Mouse (Mus musculus) embryonic facial prominence, embryonic 15.5 days (tissue): Measurements from ENCODE around the gene Gm9049. TPM values are rescaled to one million over a fixed set of nuclear protein-coding genes. Genes with fewer than 3 reads are reported as not detected.
"Not testable (repeated sequence)": the region's sequence is repeated elsewhere in the genome, so short reads cannot be mapped to it uniquely, and the experiment has no call there.

Experiments
- ATAC-seq: fragments of 200-750 bp; cut with Nextera tagmentation; 2 replicates; pipeline ENCODE4 v1.8.0; 2017; ENCODE audit warnings: low read depth, moderate TSS enrichment; ENCODE audit not compliant: insufficient number of reproducible peaks, low FRiP score, low TSS enrichment
- H3K27ac ChIP-seq: fragments of 300-500 bp; sonication (generic); replicated peaks from 2 replicates; pipeline ENCODE4 v1.5.1; 2015; ENCODE audit warnings: mild to moderate bottlenecking, inconsistent platforms
- H3K27me3 ChIP-seq: fragments of 300-500 bp; sonication (generic); 2 replicates; pipeline ENCODE4 v1.6.1; 2015; ENCODE audit warnings: inconsistent platforms
- H3K36me3 ChIP-seq: fragments of 300-500 bp; sonication (generic); 2 replicates; pipeline ENCODE4 v1.6.1; 2015; ENCODE audit warnings: mild to moderate bottlenecking, inconsistent platforms
- H3K4me1 ChIP-seq: fragments of 300-500 bp; sonication (generic); 2 replicates; pipeline ENCODE4 v1.6.1; 2015; ENCODE audit warnings: inconsistent platforms
- H3K4me2 ChIP-seq: fragments of 300-500 bp; sonication (generic); replicated peaks from 2 replicates; pipeline ENCODE4 v1.6.1; 2015; ENCODE audit warnings: mild to moderate bottlenecking, inconsistent platforms
- H3K4me3 ChIP-seq: fragments of 300-500 bp; sonication (generic); replicated peaks from 2 replicates; pipeline ENCODE4 v1.5.1; 2015; ENCODE audit warnings: mild to moderate bottlenecking, inconsistent platforms
- H3K9ac ChIP-seq: fragments of 300-500 bp; sonication (generic); 2 replicates; pipeline ENCODE4 v1.6.1; 2015; ENCODE audit warnings: inconsistent platforms
- H3K9me3 ChIP-seq: fragments of 300-500 bp; sonication (generic); replicated peaks from 2 replicates; pipeline ENCODE4 v1.6.1; 2016; ENCODE audit warnings: inconsistent platforms
- WGBS: fragments of 180-500 bp; shearing (Covaris S2); methylation state at CpG from one replicate; pipeline ENCODE4 v1.1.7; 2015; 5-methylcytosine and 5-hydroxymethylcytosine counted together
- polyA plus RNA-seq: library from polyadenylated mRNA; unstranded; fragments of >200 nt; fragmentation: Nextera tagmentation; extraction: Ambion mirVana; gene quantifications from 2 replicates; pipeline ENCODE4 v1.2.1, GENCODE M21; 2015

Gm9049 gene
- polyA plus RNA-seq, result 0.18 TPM in 1 of 2 replicates, not detected in the other

DNA sequence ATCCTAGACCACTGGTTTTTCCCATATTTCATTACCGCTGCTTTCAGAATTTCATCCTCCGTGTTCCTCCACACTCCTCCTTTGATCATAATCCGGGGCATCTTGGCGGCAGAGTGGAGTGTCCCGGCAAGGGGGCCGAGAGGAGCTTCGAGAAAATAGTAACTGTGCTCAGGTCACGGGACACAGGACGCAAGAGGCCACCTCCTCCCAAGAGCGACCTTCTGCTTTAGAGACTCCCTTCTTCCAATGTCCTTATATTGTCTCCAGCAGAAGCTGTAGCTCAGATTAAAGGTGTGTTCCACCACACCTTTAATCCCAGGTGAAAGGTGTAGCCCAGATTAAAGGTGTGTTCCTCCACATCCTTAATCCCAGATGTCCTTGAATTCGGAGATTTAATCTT is at the start of gene Gm9049:
Gene Gm9049, minus strand, starts transcription at position 101 of the 400 bp plus-strand sequence.
- H3K9ac ChIP-seq, H3K27me3 ChIP-seq, H3K4me2 ChIP-seq, H3K9me3 ChIP-seq, H3K36me3 ChIP-seq, H3K4me1 ChIP-seq, H3K27ac ChIP-seq, H3K4me3 ChIP-seq, ATAC-seq: not testable (repeated sequence)
- WGBS, result 91% methylated on average over 1 of the region's 11 CpGs

DNA sequence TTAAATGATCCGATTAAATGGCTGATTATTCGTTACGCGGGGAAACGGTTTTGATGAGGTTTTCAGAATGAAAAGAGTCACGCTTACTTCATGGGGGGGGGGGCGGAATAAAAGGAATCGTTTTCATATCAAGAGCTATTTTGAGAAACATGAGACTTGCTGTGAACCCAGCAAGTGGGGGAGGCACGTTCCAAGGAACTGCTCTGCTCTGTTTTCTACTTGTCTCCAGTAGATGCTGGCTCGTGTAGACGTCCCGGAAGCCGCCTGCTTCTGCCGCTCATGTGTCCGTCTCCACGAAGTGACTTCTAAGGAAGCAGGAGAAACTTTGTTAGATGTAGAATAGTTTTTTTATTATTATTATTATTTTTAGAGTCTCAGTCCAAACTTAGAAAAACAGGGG is 46.0 kb upstream of the Gm9049 start:
- Histone ChIP-seq H3K27ac (no peak overlapping the region), H3K9ac (no peak overlapping the region), H3K4me2 (no peak overlapping the region), H3K9me3 (no peaks in the 10 kb centered on the region), H3K4me3 (no peak overlapping the region), H3K36me3 (no peaks in the 10 kb centered on the region), H3K4me1 (no peaks in the 10 kb centered on the region), H3K27me3 (no peaks in the 10 kb centered on the region)
- WGBS, result 68% methylated on average over 16 of the region's 16 CpGs
- ATAC-seq, result no peak

DNA sequence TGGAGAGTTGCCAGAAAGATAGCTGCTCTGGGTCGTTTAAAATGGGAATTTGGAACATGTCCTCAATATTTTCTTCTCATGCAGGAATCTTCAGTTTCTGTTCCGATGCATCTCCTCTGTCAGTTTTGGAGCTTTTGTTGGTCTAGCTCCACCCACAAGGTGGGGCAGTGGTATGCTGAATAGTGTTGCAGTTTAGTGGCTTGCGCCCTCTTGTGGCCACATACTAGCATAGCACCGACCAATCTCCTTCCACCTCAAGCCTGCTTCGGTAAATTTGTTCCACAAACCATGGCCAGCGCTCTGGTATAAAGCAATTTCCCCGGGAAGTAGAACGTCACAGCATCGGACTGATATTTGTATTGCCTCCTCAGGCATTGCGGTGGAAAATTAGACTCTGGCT is 16.5 kb upstream of the Gm9049 start:
- Histone ChIP-seq H3K4me2 (peak overlapping the region; percentile 44), H3K36me3 (no peaks in the 10 kb centered on the region), H3K27ac (no peak overlapping the region), H3K9ac (no peak overlapping the region), H3K9me3 (no peaks in the 10 kb centered on the region), H3K4me1 (0 out of 2 replicates have a peak, but pooled peaks cover 3% of the 10 kb centered on the region), H3K4me3 (peak overlapping the region; percentile 22), H3K27me3 (0 out of 2 replicates have a peak, but pooled peaks cover 3% of the 10 kb centered on the region)
- ATAC-seq, result peak; percentile 76
- 2% methylated on average over 10 of the region's 10 CpGs for WGBS

DNA sequence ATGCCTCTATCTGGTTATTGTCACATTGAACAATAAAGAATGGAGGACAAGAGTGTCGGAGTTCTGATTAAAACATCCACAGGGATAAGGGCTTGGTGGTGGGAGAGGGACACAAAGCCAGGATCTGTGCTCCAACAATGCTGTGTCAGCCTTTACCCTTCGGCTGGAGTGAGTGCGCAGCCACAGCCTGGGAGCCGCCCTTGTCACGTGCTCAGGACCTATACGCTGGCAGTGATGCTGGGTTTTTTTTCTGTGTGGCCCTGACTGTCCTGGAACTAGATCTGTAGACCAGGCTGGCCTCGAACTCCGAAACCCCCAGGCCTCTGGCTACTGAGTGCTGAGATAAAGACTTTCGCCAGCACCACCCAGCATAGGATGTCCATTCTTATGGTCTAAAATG is 15.6 kb upstream of the Gm9049 start:
- ATAC-seq, result no peak
- 86% methylated on average over 9 of the region's 9 CpGs for WGBS

DNA sequence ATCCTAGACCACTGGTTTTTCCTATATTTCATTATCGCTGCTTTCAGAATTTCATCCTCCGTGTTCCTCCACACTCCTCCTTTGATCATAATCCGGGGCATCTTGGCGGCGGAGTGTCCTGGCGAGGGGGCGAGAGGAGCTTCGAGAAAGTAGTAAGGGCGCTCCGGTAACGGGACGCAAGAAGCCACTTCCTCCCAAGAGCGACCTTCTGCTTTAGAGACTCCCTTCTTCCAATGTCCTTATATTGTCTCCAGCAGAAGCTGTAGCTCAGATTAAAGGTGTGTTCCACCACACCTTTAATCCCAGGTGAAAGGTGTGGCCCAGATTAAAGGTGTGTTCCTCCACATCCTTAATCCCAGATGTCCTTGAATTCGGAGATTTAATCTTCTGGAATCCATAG is 5.3 kb downstream of the Gm9049 start, which contains the start of gene Gm9048:
Gene Gm9048, minus strand, starts transcription at position 101 of the 400 bp plus-strand sequence.
- not testable (repeated sequence) for H3K4me3 ChIP-seq, H3K27me3 ChIP-seq, H3K9me3 ChIP-seq, H3K4me1 ChIP-seq, ATAC-seq, H3K4me2 ChIP-seq, H3K27ac ChIP-seq, H3K36me3 ChIP-seq, H3K9ac ChIP-seq
- 100% methylated on average over 1 of the region's 14 CpGs for WGBS

More for the DNA sequence above, 15.6 kb upstream of the Gm9049 start:
- Histone ChIP-seq H3K27ac (no peak overlapping the region), H3K4me3 (no peak overlapping the region), H3K4me1 (0 out of 2 replicates have a peak, but pooled peaks cover 3% of the 10 kb centered on the region), H3K9ac (no peak overlapping the region), H3K27me3 (0 out of 2 replicates have a peak, but pooled peaks cover 3% of the 10 kb centered on the region), H3K36me3 (no peaks in the 10 kb centered on the region), H3K9me3 (no peaks in the 10 kb centered on the region), H3K4me2 (no peak overlapping the region)

DNA sequence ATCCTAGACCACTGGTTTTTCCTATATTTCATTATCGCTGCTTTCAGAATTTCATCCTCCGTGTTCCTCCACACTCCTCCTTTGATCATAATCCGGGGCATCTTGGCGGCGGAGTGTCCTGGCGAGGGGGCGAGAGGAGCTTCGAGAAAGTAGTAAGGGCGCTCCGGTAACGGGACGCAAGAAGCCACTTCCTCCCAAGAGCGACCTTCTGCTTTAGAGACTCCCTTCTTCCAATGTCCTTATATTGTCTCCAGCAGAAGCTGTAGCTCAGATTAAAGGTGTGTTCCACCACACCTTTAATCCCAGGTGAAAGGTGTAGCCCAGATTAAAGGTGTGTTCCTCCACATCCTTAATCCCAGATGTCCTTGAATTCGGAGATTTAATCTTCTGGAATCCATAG is 10.8 kb downstream of the Gm9049 start, which contains the start of gene Gm9046:
Gene Gm9046, minus strand, starts transcription at position 101 of the 400 bp plus-strand sequence.
- H3K27me3 ChIP-seq, H3K9me3 ChIP-seq, H3K9ac ChIP-seq, H3K36me3 ChIP-seq, H3K4me1 ChIP-seq, ATAC-seq, H3K4me3 ChIP-seq, H3K27ac ChIP-seq, H3K4me2 ChIP-seq: not testable (repeated sequence)
- WGBS, result no CpG with 5 or more reads among the region's 14 CpGs

DNA sequence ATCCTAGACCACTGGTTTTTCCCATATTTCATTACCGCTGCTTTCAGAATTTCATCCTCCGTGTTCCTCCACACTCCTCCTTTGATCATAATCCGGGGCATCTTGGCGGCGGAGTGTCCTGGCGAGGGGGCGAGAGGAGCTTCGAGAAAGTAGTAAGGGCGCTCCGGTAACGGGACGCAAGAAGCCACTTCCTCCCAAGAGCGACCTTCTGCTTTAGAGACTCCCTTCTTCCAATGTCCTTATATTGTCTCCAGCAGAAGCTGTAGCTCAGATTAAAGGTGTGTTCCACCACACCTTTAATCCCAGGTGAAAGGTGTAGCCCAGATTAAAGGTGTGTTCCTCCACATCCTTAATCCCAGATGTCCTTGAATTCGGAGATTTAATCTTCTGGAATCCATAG is 16.2 kb downstream of the Gm9049 start, which contains the start of gene Gm9045:
Gene Gm9045, minus strand, starts transcription at position 101 of the 400 bp plus-strand sequence.
- H3K27ac ChIP-seq, H3K4me3 ChIP-seq, H3K27me3 ChIP-seq, H3K4me1 ChIP-seq, H3K36me3 ChIP-seq, H3K9me3 ChIP-seq, ATAC-seq, H3K9ac ChIP-seq, H3K4me2 ChIP-seq: not testable (repeated sequence)
- WGBS, result no CpG with 5 or more reads among the region's 14 CpGs

DNA sequence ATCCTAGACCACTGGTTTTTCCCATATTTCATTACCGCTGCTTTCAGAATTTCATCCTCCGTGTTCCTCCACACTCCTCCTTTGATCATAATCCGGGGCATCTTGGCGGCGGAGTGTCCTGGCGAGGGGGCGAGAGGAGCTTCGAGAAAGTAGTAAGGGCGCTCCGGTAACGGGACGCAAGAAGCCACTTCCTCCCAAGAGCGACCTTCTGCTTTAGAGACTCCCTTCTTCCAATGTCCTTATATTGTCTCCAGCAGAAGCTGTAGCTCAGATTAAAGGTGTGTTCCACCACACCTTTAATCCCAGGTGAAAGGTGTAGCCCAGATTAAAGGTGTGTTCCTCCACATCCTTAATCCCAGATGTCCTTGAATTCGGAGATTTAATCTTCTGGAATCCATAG is 21.6 kb downstream of the Gm9049 start, which contains the start of gene Gm9044:
Gene Gm9044, minus strand, starts transcription at position 101 of the 400 bp plus-strand sequence.
- H3K9ac ChIP-seq, ATAC-seq, H3K9me3 ChIP-seq, H3K4me2 ChIP-seq, H3K27ac ChIP-seq, H3K27me3 ChIP-seq, H3K36me3 ChIP-seq, H3K4me3 ChIP-seq, H3K4me1 ChIP-seq: not testable (repeated sequence)
- WGBS, result no CpG with 5 or more reads among the region's 14 CpGs

DNA sequence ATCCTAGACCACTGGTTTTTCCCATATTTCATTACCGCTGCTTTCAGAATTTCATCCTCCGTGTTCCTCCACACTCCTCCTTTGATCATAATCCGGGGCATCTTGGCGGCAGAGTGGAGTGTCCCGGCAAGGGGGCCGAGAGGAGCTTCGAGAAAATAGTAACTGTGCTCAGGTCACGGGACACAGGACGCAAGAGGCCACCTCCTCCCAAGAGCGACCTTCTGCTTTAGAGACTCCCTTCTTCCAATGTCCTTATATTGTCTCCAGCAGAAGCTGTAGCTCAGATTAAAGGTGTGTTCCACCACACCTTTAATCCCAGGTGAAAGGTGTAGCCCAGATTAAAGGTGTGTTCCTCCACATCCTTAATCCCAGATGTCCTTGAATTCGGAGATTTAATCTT is 27.0 kb downstream of the Gm9049 start, which contains the start of gene Gm9040:
Gene Gm9040, minus strand, starts transcription at position 101 of the 400 bp plus-strand sequence.
- H3K27me3 ChIP-seq, H3K4me3 ChIP-seq: not testable (repeated sequence)

DNA sequence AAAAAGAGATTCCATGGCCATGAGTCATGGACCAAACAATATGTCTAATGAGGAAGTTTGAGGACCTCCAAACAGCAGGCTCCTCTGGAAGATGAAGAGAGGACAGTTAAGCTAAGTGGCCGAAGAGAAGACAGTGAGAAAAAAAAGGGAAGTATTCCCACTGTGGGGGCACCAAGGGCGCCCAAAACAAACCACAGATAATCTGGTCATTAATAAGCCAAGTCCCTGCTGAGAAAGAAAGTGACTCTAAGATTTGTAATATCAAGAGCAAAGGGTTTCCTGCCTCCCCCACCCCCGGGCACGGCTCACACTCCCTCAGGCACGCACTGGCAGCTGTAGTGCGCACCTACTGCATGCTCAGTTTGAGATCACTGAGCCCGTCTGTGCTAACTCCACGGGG is 34.9 kb downstream of the Gm9049 start:
- no peak overlapping the region for H3K9ac ChIP-seq
- no peak for ATAC-seq
- H3K4me1 ChIP-seq, result no peaks in the 10 kb centered on the region
- H3K36me3 ChIP-seq, result no peaks in the 10 kb centered on the region
- H3K9me3 ChIP-seq, result no peaks in the 10 kb centered on the region
- H3K4me2 ChIP-seq, result no peak overlapping the region
- no peak overlapping the region for H3K4me3 ChIP-seq
- H3K27me3 ChIP-seq, result no peaks in the 10 kb centered on the region
- 85% methylated on average over 8 of the region's 8 CpGs for WGBS
- no peak overlapping the region for H3K27ac ChIP-seq

More for the DNA sequence above, 27.0 kb downstream of the Gm9049 start, which contains the start of gene Gm9040:
- not testable (repeated sequence) for H3K9me3 ChIP-seq, ATAC-seq, H3K4me2 ChIP-seq, H3K9ac ChIP-seq, H3K36me3 ChIP-seq, H3K27ac ChIP-seq, H3K4me1 ChIP-seq
- no CpG with 5 or more reads among the region's 11 CpGs for WGBS

DNA sequence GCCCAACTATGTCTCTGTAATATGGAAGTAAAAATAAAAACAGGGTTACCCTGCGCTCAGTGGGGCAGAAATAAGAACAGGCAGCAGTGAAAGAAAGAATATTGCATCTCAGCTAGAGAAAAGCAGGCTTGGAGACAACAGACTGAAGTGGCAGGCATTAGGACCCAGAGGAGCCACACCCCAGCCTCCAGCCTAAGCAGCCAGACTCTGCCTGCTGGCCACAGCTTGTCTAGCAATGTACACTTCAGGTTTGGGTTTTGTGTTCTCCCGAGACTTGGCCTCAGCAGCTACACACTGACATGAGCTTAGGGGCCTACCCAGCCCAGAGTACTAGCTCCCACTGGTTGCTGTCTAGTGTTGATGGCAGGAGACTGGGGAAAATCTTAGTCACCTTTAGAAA is 51.8 kb downstream of the Gm9049 start:
- H3K4me3 ChIP-seq, H3K36me3 ChIP-seq: not testable (repeated sequence)

More for the DNA sequence above, 51.8 kb downstream of the Gm9049 start:
- not testable (repeated sequence) for H3K9me3 ChIP-seq, H3K4me2 ChIP-seq, H3K27ac ChIP-seq, H3K9ac ChIP-seq, ATAC-seq, H3K4me1 ChIP-seq, H3K27me3 ChIP-seq
- 26% methylated on average over 2 of the region's 2 CpGs for WGBS
